Mouse (Mus musculus) liver, embryonic 14.5 days (tissue): ENCODE data around the gene Ano4. TPM values are rescaled to one million over a fixed set of nuclear protein-coding genes. Genes with fewer than 3 reads are reported as not detected.

Source experiments
- ATAC-seq: fragments of 200-750 bp; cut with Nextera tagmentation; 2 replicates; pipeline ENCODE4 v1.8.0; 2017; ENCODE audit warnings: moderate number of reproducible peaks, mild to moderate bottlenecking, moderate library complexity; ENCODE audit not compliant: insufficient read depth
- DNase-seq, 3 experiments: peaks; one replicate each; pipeline ENCODE4 v3.0.0-alpha.2; 2012 to 2013; ENCODE audit warnings: low read depth in 3 of 3, low spot score in 3 of 3
- H3K27ac ChIP-seq: fragments of 300-500 bp; sonication (generic); 2 replicates; pipeline ENCODE4 v1.5.1; 2014; ENCODE audit warnings: moderate library complexity, mild to moderate bottlenecking, control low read depth, inconsistent platforms
- H3K27me3 ChIP-seq: fragments of 300-500 bp; sonication (generic); 2 replicates; pipeline ENCODE4 v1.6.1; 2014; ENCODE audit warnings: mild to moderate bottlenecking, low read length, moderate library complexity; ENCODE audit not compliant: control insufficient read depth, insufficient read depth
- H3K36me3 ChIP-seq: fragments of 300-500 bp; sonication (generic); replicated peaks from 2 replicates; pipeline ENCODE4 v1.6.1; 2014; ENCODE audit warnings: low read depth; ENCODE audit not compliant: control insufficient read depth, insufficient read depth
- H3K4me1 ChIP-seq, 2 experiments: fragments of 200-500 bp in 1 of 2; fragments of 300-500 bp in 1 of 2; sonication (generic) in 1 of 2; replicated peaks; 2 replicates each; pipeline ENCODE4 v1.6.1; 2012 to 2014; ENCODE audit warnings: antibody characterized with exemption in 1 of 2, inconsistent platforms in 1 of 2, low read length in 1 of 2; ENCODE audit not compliant: control insufficient read depth in 2 of 2, insufficient read depth in 2 of 2
- H3K4me2 ChIP-seq: fragments of 300-500 bp; sonication (generic); 2 replicates; pipeline ENCODE4 v1.6.1; 2014; ENCODE audit warnings: low read depth, mild to moderate bottlenecking, control low read depth, moderate library complexity
- H3K4me3 ChIP-seq, 2 experiments: fragments of 200-500 bp in 1 of 2; fragments of 300-500 bp in 1 of 2; sonication (generic) in 1 of 2; 2 replicates each; pipeline ENCODE4 v1.5.1; 2012 to 2014; ENCODE audit warnings: low read depth in 2 of 2, low read length in 2 of 2, mild to moderate bottlenecking in 2 of 2, control low read depth in 1 of 2, inconsistent platforms in 1 of 2, moderate library complexity in 1 of 2; ENCODE audit not compliant: insufficient read depth in 1 of 2
- H3K9ac ChIP-seq: fragments of 300-500 bp; sonication (generic); replicated peaks from 2 replicates; pipeline ENCODE4 v1.6.1; 2014; ENCODE audit warnings: mild to moderate bottlenecking, control low read depth, moderate library complexity
- H3K9me3 ChIP-seq: fragments of 300-500 bp; sonication (generic); 2 replicates; pipeline ENCODE4 v1.6.1; 2016; ENCODE audit warnings: low read length, mixed read lengths; ENCODE audit not compliant: control insufficient read depth
- CTCF ChIP-seq: IDR thresholded peaks from 2 replicates; pipeline ENCODE4 v1.5.1; 2016; ENCODE audit warnings: antibody characterized with exemption, low read depth, control low read depth
- EP300 ChIP-seq: IDR thresholded peaks from 2 replicates; pipeline ENCODE4 v1.6.1; 2016; ENCODE audit warnings: antibody characterized with exemption, low read depth
- WGBS: fragments of 180-500 bp; shearing (Covaris S2); extraction: QIAGEN DNeasy Blood & Tissue Kit; methylation state at CpG from one replicate; pipeline ENCODE4 v1.1.7; 2014; ENCODE audit not compliant: insufficient replicate concordance; 5-methylcytosine and 5-hydroxymethylcytosine counted together
- polyA plus RNA-seq, 2 experiments: library from polyadenylated mRNA; depleted of rRNA in 1 of 2; stranded (reverse) in 1 of 2; unstranded in 1 of 2; fragments of >200 nt; fragmentation: Nextera tagmentation in 1 of 2; extraction: Ambion mirVana in 1 of 2; gene quantifications; 2 replicates each; pipeline versions ENCODE4 v1.2.1 to v1.2.3; 2012 to 2014

Gene Ano4
- polyA plus RNA-seq, 2 experiments, result 0.03 to 0.08 TPM

GRCm38 (mm10) chr10:88978932-88979331 lies 365.6 kb downstream of the Ano4 start:
- TF ChIP-seq EP300, result no peak
- ATAC-seq (no peak), DNase-seq (no peak)
- Histone ChIP-seq H3K9ac (no peak overlapping the region), H3K36me3 (no peaks in the 10 kb centered on the region), H3K4me1 (no peaks in the 10 kb centered on the region), H3K4me2 (no peak overlapping the region), H3K27ac (no peak overlapping the region), H3K9me3 (no peaks in the 10 kb centered on the region), H3K27me3 (no peaks in the 10 kb centered on the region), H3K4me3 (no peak overlapping the region)
- 53% methylated on average over 6 of the region's 6 CpGs for WGBS

- no peak overlapping the region for H3K4me3 ChIP-seq
- no peaks in the 10 kb centered on the region for H3K27me3 ChIP-seq
- TF ChIP-seq EP300, result no peak
- TF ChIP-seq CTCF, result no peak
- H3K9me3 ChIP-seq, result no peaks in the 10 kb centered on the region
- no peak for DNase-seq
- no peak overlapping the region for H3K27ac ChIP-seq
- H3K9ac ChIP-seq, result no peak overlapping the region
- no peak overlapping the region for H3K4me2 ChIP-seq
- no peak for ATAC-seq
- 55% methylated on average over 7 of the region's 7 CpGs for WGBS
- no peaks in the 10 kb centered on the region for H3K4me1 ChIP-seq
- no peaks in the 10 kb centered on the region for H3K36me3 ChIP-seq
These were observed 373.4 kb downstream of the Ano4 start for GRCm38 (mm10) chr10:88970951-88971725.

GRCm38 (mm10) chr10:88968586-88968985 lies 376.0 kb downstream of the Ano4 start:
- no peak for DNase-seq
- H3K9ac ChIP-seq, result no peak overlapping the region
- no peak overlapping the region for H3K27ac ChIP-seq
- no peak overlapping the region for H3K4me2 ChIP-seq
- H3K4me1 ChIP-seq, result no peaks in the 10 kb centered on the region
- H3K36me3 ChIP-seq, result no peaks in the 10 kb centered on the region
- H3K9me3 ChIP-seq, result no peaks in the 10 kb centered on the region
- TF ChIP-seq EP300 (no peak), CTCF (no peak)
- ATAC-seq, result no peak
- H3K4me3 ChIP-seq, result no peak overlapping the region
- WGBS, result 73% methylated on average over 5 of the region's 5 CpGs
- no peaks in the 10 kb centered on the region for H3K27me3 ChIP-seq

- Histone ChIP-seq H3K4me2 (no peak overlapping the region), H3K27me3 (no peaks in the 10 kb centered on the region), H3K27ac (no peak overlapping the region), H3K4me3 (no peak overlapping the region), H3K4me1 (no peaks in the 10 kb centered on the region), H3K9ac (no peak overlapping the region), H3K36me3 (no peaks in the 10 kb centered on the region), H3K9me3 (no peaks in the 10 kb centered on the region)
- 57% methylated on average over 5 of the region's 5 CpGs for WGBS
- no peak for DNase-seq
- TF ChIP-seq CTCF (no peak), EP300 (no peak)
- ATAC-seq, result no peak
These were observed 383.8 kb downstream of the Ano4 start for GRCm38 (mm10) chr10:88960791-88961190.

GRCm38 (mm10) chr10:88950297-88950653 lies 394.3 kb downstream of the Ano4 start:
- H3K36me3 ChIP-seq, result no peaks in the 10 kb centered on the region
- no peaks in the 10 kb centered on the region for H3K27me3 ChIP-seq
- no peaks in the 10 kb centered on the region for H3K4me1 ChIP-seq
- ATAC-seq, result no peak
- no peak overlapping the region for H3K27ac ChIP-seq
- DNase-seq, result no peak
- no peaks in the 10 kb centered on the region for H3K9me3 ChIP-seq
- no peak overlapping the region for H3K4me2 ChIP-seq
- H3K4me3 ChIP-seq, result no peak overlapping the region
- TF ChIP-seq CTCF, result no peak
- no peak for TF ChIP-seq EP300
- WGBS, result 54% methylated on average over 4 of the region's 4 CpGs
- H3K9ac ChIP-seq, result no peak overlapping the region
